ENCODE assay signal across 15 mouse cellular contexts in genomic region chr7:99641245-99641644, GRCm38 (mm10). TPM values are rescaled to one million over a fixed set of nuclear protein-coding genes. Genes with fewer than 3 reads are reported as not detected.
DNase-seq lines count a peak whose midpoint lies in the region; ATAC-seq and TF ChIP-seq lines count a peak whose summit lies in the region.
"Had no signal": no experiment of that assay in that cellular context is flagged by ENCODE, and none has a peak within 500 bp of the region (broad histone marks: within the 10 kb centered on the region; RNA-seq: fewer than 3 reads in every experiment).

No protein-coding gene starts in this region.

- no peak overlapping the region for H3K9ac ChIP-seq in liver, postnatal 0 days (replicated peaks)
- no peak overlapping the region for H3K9ac ChIP-seq in neural tube, embryonic 15.5 days (replicated peaks)
- H3K9ac ChIP-seq: embryonic facial prominence, embryonic 12.5 days; forebrain, embryonic 15.5 days had no signal

- DNase-seq in cerebellum, postnatal 10 days: peak; percentile 81 to 86
- no peak for DNase-seq in cerebellum, adult 2 months
- DNase-seq in liver: peak; percentile 17
- no peak for DNase-seq in liver, postnatal 0 days
- peak; percentile 69 for DNase-seq in adrenal gland, postnatal 10 days
- peak; percentile 93 for DNase-seq in skeletal muscle tissue, adult 2 months (ENCODE audit: low read depth, low spot score)
- DNase-seq in neural tube, embryonic 10.5 days (ENCODE audit: extremely low spot score, low spot score): no peak
- DNase-seq: cerebellum, adult 11-12 months; kidney, adult 8-10 months; midbrain, embryonic 14.5 days; thymus, adult 18-20 months had no signal

- ATAC-seq in liver, postnatal 0 days: no peak
- ATAC-seq in neural tube, embryonic 15.5 days (ENCODE audit: low FRiP score): no peak
- ATAC-seq: forebrain, embryonic 15.5 days had no signal

- TF ChIP-seq EP300 in liver, postnatal 0 days (IDR thresholded peaks at IDR 0.05; ENCODE audit: low read depth): no peak

- no peaks in the 10 kb centered on the region for H3K9me3 ChIP-seq in liver, postnatal 0 days (ENCODE audit: low read length)
- H3K9me3 ChIP-seq in neural tube, embryonic 15.5 days (replicated peaks): no peaks in the 10 kb centered on the region
- H3K9me3 ChIP-seq: embryonic facial prominence, embryonic 12.5 days; forebrain, embryonic 15.5 days had no signal

- TF ChIP-seq POLR2A in cerebellum, adult 2 months (IDR thresholded peaks at IDR 0.05; ENCODE audit: borderline replicate concordance, insufficient read depth, low read length): no peak

- no peaks in the 10 kb centered on the region for H3K36me3 ChIP-seq in liver, postnatal 0 days (replicated peaks; ENCODE audit: insufficient read depth, low read length)
- no peaks in the 10 kb centered on the region for H3K36me3 ChIP-seq in neural tube, embryonic 15.5 days
- H3K36me3 ChIP-seq: embryonic facial prominence, embryonic 12.5 days; forebrain, embryonic 15.5 days had no signal

- H3K4me3 ChIP-seq in cerebellum, adult 2 months (replicated peaks; ENCODE audit: insufficient read depth, low read depth, low read length): no peak overlapping the region
- H3K4me3 ChIP-seq in liver, postnatal 0 days (ENCODE audit: low read depth, low read length): no peak overlapping the region
- H3K4me3 ChIP-seq in neural tube, embryonic 15.5 days (replicated peaks): no peak overlapping the region
- H3K4me3 ChIP-seq: embryonic facial prominence, embryonic 12.5 days; forebrain, embryonic 15.5 days had no signal

- TF ChIP-seq CTCF in cerebellum, adult 2 months (IDR thresholded peaks at IDR 0.05; ENCODE audit: borderline replicate concordance, insufficient read depth, low read depth, low read length): no peak
- TF ChIP-seq CTCF in liver, postnatal 0 days (IDR thresholded peaks at IDR 0.05; ENCODE audit: low read depth): no peak

- 32% methylated on average over 4 of the region's 4 CpGs for WGBS in cerebellum, adult 2 months
- 55% methylated on average over 4 of the region's 4 CpGs for WGBS in liver, postnatal 0 days (ENCODE audit: insufficient replicate concordance)
- 51% methylated on average over 4 of the region's 4 CpGs for WGBS in neural tube, embryonic 15.5 days

- no peaks in the 10 kb centered on the region for H3K27me3 ChIP-seq in cerebellum, adult 2 months (ENCODE audit: control insufficient read depth, insufficient read depth, low read length)
- H3K27me3 ChIP-seq in liver, postnatal 0 days (ENCODE audit: insufficient read depth, low read length): 0 out of 2 replicates have a peak, but pooled peaks cover 2% of the 10 kb centered on the region
- no peaks in the 10 kb centered on the region for H3K27me3 ChIP-seq in neural tube, embryonic 15.5 days (replicated peaks)
- H3K27me3 ChIP-seq: embryonic facial prominence, embryonic 12.5 days had no signal

- no peak overlapping the region for H3K4me2 ChIP-seq in liver, postnatal 0 days (ENCODE audit: low read depth, low read length)
- H3K4me2 ChIP-seq in neural tube, embryonic 15.5 days: no peak overlapping the region
- H3K4me2 ChIP-seq: embryonic facial prominence, embryonic 12.5 days; forebrain, embryonic 15.5 days had no signal

- H3K27ac ChIP-seq in cerebellum, adult 2 months (ENCODE audit: insufficient read depth, low read length): no peak overlapping the region
- H3K27ac ChIP-seq in liver, postnatal 0 days (ENCODE audit: low read depth): no peak overlapping the region
- no peak overlapping the region for H3K27ac ChIP-seq in neural tube, embryonic 15.5 days (replicated peaks)
- H3K27ac ChIP-seq: embryonic facial prominence, embryonic 12.5 days; forebrain, embryonic 15.5 days had no signal

- H3K4me1 ChIP-seq in cerebellum, adult 2 months (ENCODE audit: control insufficient read depth, insufficient read depth, low read length): no peaks in the 10 kb centered on the region
- H3K4me1 ChIP-seq in liver, postnatal 0 days (ENCODE audit: insufficient read depth): no peaks in the 10 kb centered on the region
- H3K4me1 ChIP-seq in neural tube, embryonic 15.5 days: no peaks in the 10 kb centered on the region
- H3K4me1 ChIP-seq: embryonic facial prominence, embryonic 12.5 days; forebrain, embryonic 15.5 days had no signal

RNA-seq across cellular contexts. Expression of gene Tpbgl, which starts 14.3 kb away (rescaled TPM):
- 4.0 and 4.8 TPM in 2 replicates for polyA plus RNA-seq in cerebellum, adult 2 months (2012; rRNA removed)
- polyA plus RNA-seq in liver, postnatal 0 days (2015; fragmentation: Nextera tagmentation; extraction: Ambion mirVana): 0.55 and 0.66 TPM in 2 replicates
- total RNA-seq in adrenal gland, postnatal 10 days (2021): 10 to 100 TPM; 13.9 to 14.6 TPM
- polyA plus RNA-seq in neural tube, embryonic 15.5 days (2015; fragmentation: Nextera tagmentation; extraction: Ambion mirVana): 2.5 and 3.2 TPM in 2 replicates
- total RNA-seq: hematopoietic stem cell, adult 5-6 weeks had no signal

Comparison
In these comparisons a context has a peak if more than half of its experiments do, and no peak if none do; other contexts are left out.
1. DNase-seq: peak in cerebellum, postnatal 10 days (2 of 2), liver (single experiment), adrenal gland, postnatal 10 days (single experiment) and skeletal muscle tissue, adult 2 months (single experiment); none in cerebellum, adult 2 months (0 of 2), liver, postnatal 0 days (single experiment) and neural tube, embryonic 10.5 days (single experiment).